Mouse (Mus musculus): ENCODE results near the gene Atp6v1g2.

- TF ChIP-seq CTCF (IDR thresholded peaks at IDR 0.05; ENCODE audit: borderline replicate concordance, extremely low read depth, insufficient read depth, insufficient read length) (no peak), POLR2A (IDR thresholded peaks at IDR 0.05; ENCODE audit: borderline replicate concordance, extremely low read depth, insufficient read depth, insufficient read length, poor library complexity, severe bottlenecking) (no peak)
These were observed 35.4 kb upstream of the Atp6v1g2 start for GRCm38 (mm10) chr17:35198029-35198428.

Measured in brain, embryonic 14.5 days (tissue).